18 mouse cellular contexts compared by ENCODE assay signal in the genomic region with DNA sequence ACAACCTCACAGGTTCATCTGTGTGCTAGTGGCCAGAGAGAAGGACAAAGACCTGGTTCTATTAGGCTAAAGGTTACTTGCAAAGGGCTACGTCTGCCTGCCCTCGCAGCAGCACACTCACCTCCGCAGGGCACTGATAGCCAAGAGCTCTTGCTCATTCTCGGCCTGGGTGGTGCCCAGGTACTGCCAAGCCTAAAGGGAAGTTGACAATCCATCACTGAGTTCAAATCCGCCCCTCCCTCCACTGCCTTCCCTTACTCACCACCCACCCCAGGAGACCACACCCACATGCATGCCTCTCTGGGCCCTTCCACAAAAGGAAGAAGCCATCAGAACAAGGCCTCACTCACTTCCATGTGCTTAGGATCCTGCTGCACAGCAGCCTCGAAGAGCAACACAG.
"Had no signal": no experiment of that assay in that cellular context is flagged by ENCODE, and none has a peak within 500 bp of the region (broad histone marks: within the 10 kb centered on the region; RNA-seq: fewer than 3 reads in every experiment).

No protein-coding gene starts in this region.

- H3K4me3 ChIP-seq: left cerebral cortex, adult 2 months; liver, embryonic 15.5 days; lung, embryonic 15.5 days had no signal

- ATAC-seq: intestine, postnatal 0 days had no signal

- DNase-seq: kidney, adult 2 months; kidney, postnatal 25 days; layer of hippocampus, postnatal 36 days; lung, adult 18-20 months; lung, postnatal 10 days; lung, postnatal 36 days; midbrain, embryonic 14.5 days; right cerebral cortex, adult 18-20 months; right cerebral cortex, postnatal 25 days; spleen, adult 18-20 months; thymus, adult 18-20 months; thymus, postnatal 36 days had no signal

- H3K4me1 ChIP-seq: liver, embryonic 15.5 days; lung, embryonic 15.5 days had no signal

- H3K9me3 ChIP-seq: liver, embryonic 15.5 days; lung, embryonic 15.5 days had no signal

- H3K9ac ChIP-seq: liver, embryonic 15.5 days; lung, embryonic 15.5 days had no signal

- H3K27ac ChIP-seq: kidney, postnatal 0 days; left cerebral cortex, adult 2 months; liver, embryonic 15.5 days; lung, embryonic 15.5 days had no signal

- H3K27me3 ChIP-seq: liver, embryonic 15.5 days; lung, embryonic 15.5 days had no signal

- H3K4me2 ChIP-seq: liver, embryonic 15.5 days; lung, embryonic 15.5 days; midbrain, embryonic 11.5 days had no signal
